In the genomic region with DNA sequence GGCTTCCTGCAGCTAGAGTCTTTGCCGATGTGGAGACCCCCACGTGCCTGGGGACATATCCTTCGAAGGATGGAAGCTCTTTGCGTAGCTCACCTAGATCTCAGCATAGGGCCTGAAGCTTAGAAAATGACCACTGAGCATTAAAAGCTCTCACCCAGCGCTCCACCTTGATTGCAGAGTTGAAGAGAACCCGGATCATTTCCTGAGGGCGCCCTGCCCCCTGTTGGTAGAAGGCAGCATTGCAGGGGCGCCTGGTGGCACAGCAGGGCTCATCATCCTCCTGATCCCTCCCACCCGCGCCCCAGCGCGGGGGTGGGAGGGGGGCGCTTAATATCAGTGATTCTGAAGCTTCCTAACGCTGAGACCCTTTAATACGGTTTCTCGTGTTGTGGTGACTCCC, we compare ENCODE assay signal across 9 mouse cellular contexts. TPM values are rescaled to one million over a fixed set of nuclear protein-coding genes. Genes with fewer than 3 reads are reported as not detected.
DNase-seq lines count a peak whose midpoint lies in the region; ATAC-seq and TF ChIP-seq lines count a peak whose summit lies in the region.
"Had no signal": no experiment of that assay in that cellular context is flagged by ENCODE, and none has a peak within 500 bp of the region (broad histone marks: within the 10 kb centered on the region; RNA-seq: fewer than 3 reads in every experiment).

No protein-coding gene starts in this region.

- H3K9me3 ChIP-seq in intestine, embryonic 14.5 days (ENCODE audit: control insufficient read depth, low read length): no peaks in the 10 kb centered on the region
- H3K9me3 ChIP-seq in intestine, embryonic 15.5 days: no peaks in the 10 kb centered on the region
- H3K9me3 ChIP-seq in ES-E14 (ENCODE audit: control insufficient read depth, insufficient read depth, low read depth, low read length): no peaks in the 10 kb centered on the region
- no peaks in the 10 kb centered on the region for H3K9me3 ChIP-seq in limb, embryonic 11.5 days (ENCODE audit: control insufficient read depth, low read length)
- H3K9me3 ChIP-seq: neural tube, embryonic 12.5 days had no signal

- H3K4me1 ChIP-seq in intestine, embryonic 14.5 days (replicated peaks; ENCODE audit: control insufficient read depth, insufficient read depth, low read length): peaks cover 12% of the 10 kb centered on the region; the same call in 1 of the 2 replicates
- peaks cover 10% of the 10 kb centered on the region for H3K4me1 ChIP-seq in intestine, embryonic 15.5 days (replicated peaks)
- peaks cover 0 to 11% of the 10 kb centered on the region in 2 experiments; a peak in 2 of 4 replicates for H3K4me1 ChIP-seq in ES-E14 (ENCODE audit: control insufficient read depth in 2 of 2, insufficient read depth in 2 of 2, low read length in 2 of 2, poor library complexity in 1 of 2)
- H3K4me1 ChIP-seq in limb, embryonic 11.5 days (ENCODE audit: control insufficient read depth, insufficient read depth, low read length): peaks cover 8% of the 10 kb centered on the region

- H3K4me2 ChIP-seq in intestine, embryonic 14.5 days (ENCODE audit: low read length): no peak overlapping the region; the same call in 1 of the 2 replicates
- H3K4me2 ChIP-seq in intestine, embryonic 15.5 days (replicated peaks): no peak overlapping the region
- H3K4me2 ChIP-seq in limb, embryonic 11.5 days (ENCODE audit: low read depth, severe bottlenecking): no peak overlapping the region
- H3K4me2 ChIP-seq: neural tube, embryonic 12.5 days had no signal

- H3K36me3 ChIP-seq in intestine, embryonic 14.5 days (ENCODE audit: control insufficient read depth, insufficient read depth, low read length): no peaks in the 10 kb centered on the region
- H3K36me3 ChIP-seq in intestine, embryonic 15.5 days: no peaks in the 10 kb centered on the region
- H3K36me3 ChIP-seq in ES-E14 (ENCODE audit: control insufficient read depth, insufficient read depth, low read length, poor library complexity, severe bottlenecking): no peaks in the 10 kb centered on the region
- H3K36me3 ChIP-seq in limb, embryonic 11.5 days (ENCODE audit: control insufficient read depth, insufficient read depth, low read length): no peaks in the 10 kb centered on the region
- H3K36me3 ChIP-seq: neural tube, embryonic 12.5 days had no signal

- H3K4me3 ChIP-seq in intestine, embryonic 14.5 days (ENCODE audit: low read depth, low read length): no peak overlapping the region
- no peak overlapping the region for H3K4me3 ChIP-seq in intestine, embryonic 15.5 days (replicated peaks)
- H3K4me3 ChIP-seq in ES-E14 (ENCODE audit: insufficient read depth in 1 of 2, low read depth in 1 of 2, low read length in 2 of 2, poor library complexity in 1 of 2, severe bottlenecking in 1 of 2): no peak overlapping the region
- no peak overlapping the region for H3K4me3 ChIP-seq in limb, embryonic 11.5 days (ENCODE audit: low read depth, low read length)
- H3K4me3 ChIP-seq: neural tube, embryonic 12.5 days had no signal

- no peak overlapping the region for H3K9ac ChIP-seq in intestine, embryonic 14.5 days (ENCODE audit: low read length)
- H3K9ac ChIP-seq in intestine, embryonic 15.5 days: no peak overlapping the region
- H3K9ac ChIP-seq in ES-E14 (ENCODE audit: insufficient read depth, low read depth, low read length, poor library complexity, severe bottlenecking): no peak overlapping the region
- H3K9ac ChIP-seq in limb, embryonic 11.5 days (ENCODE audit: low read length): no peak overlapping the region
- H3K9ac ChIP-seq: neural tube, embryonic 12.5 days had no signal

- DNase-seq in intestine, embryonic 14.5 days (ENCODE audit: low spot score): peak; percentile 87
- DNase-seq in ES-E14 (ENCODE audit: low read depth, low spot score) (no peak), adipocyte (ENCODE audit: low spot score) (no peak)
- DNase-seq in c-Kit-positive CD71-negative TER-119-negative erythroid progenitor cells, embryonic 14.5 days (ENCODE audit: low read depth): peak; percentile 35
- peak; percentile 31 to 41 for DNase-seq in gastrocnemius, postnatal 4 days (ENCODE audit: low spot score in 2 of 2)
- DNase-seq in limb, embryonic 11.5 days (ENCODE audit: low spot score): peak; percentile 79
- peak; percentile 57 for DNase-seq in ovary, postnatal 36 days (ENCODE audit: low spot score)

- H3K27ac ChIP-seq in intestine, embryonic 14.5 days (ENCODE audit: low read depth): no peak overlapping the region
- no peak overlapping the region for H3K27ac ChIP-seq in intestine, embryonic 15.5 days
- no peak overlapping the region for H3K27ac ChIP-seq in ES-E14 (ENCODE audit: insufficient read depth, low read depth, low read length, poor library complexity, severe bottlenecking)
- H3K27ac ChIP-seq in limb, embryonic 11.5 days (replicated peaks; ENCODE audit: low read depth, low read length): no peak overlapping the region
- H3K27ac ChIP-seq: neural tube, embryonic 12.5 days had no signal

- 15% methylated on average over 16 of the region's 16 CpGs for WGBS in intestine, embryonic 14.5 days
- 15% methylated on average over 16 of the region's 16 CpGs for WGBS in intestine, embryonic 15.5 days
- WGBS in limb, embryonic 11.5 days: 17% methylated on average over 16 of the region's 16 CpGs

- in situ Hi-C loops in ES-E14 (cut with MboI; ENCODE audit: low sequenced_read_pairs in 2 of 2, unreplicated experiment in 2 of 2): loop anchor here in 1 of 2 experiments (25.0 kb wide), 1 partner anchor 285 kb away; no protein-coding TSS in a partner anchor

- no peak for ATAC-seq in intestine, embryonic 14.5 days (replicated peaks; ENCODE audit: low FRiP score, low TSS enrichment, low read depth)
- ATAC-seq in intestine, embryonic 15.5 days: no peak
- ATAC-seq in limb, embryonic 11.5 days (ENCODE audit: insufficient number of reproducible peaks, low FRiP score, low TSS enrichment, low read depth): no peak

- H3K27me3 ChIP-seq in intestine, embryonic 14.5 days (replicated peaks; ENCODE audit: control insufficient read depth, insufficient read depth, low read length): no peaks in the 10 kb centered on the region
- no peaks in the 10 kb centered on the region for H3K27me3 ChIP-seq in intestine, embryonic 15.5 days (replicated peaks)
- no peaks in the 10 kb centered on the region for H3K27me3 ChIP-seq in limb, embryonic 11.5 days (ENCODE audit: control insufficient read depth, insufficient read depth, low read length)
- H3K27me3 ChIP-seq: neural tube, embryonic 12.5 days had no signal

TF ChIP-seq in ES-E14, 5 proteins besides CTCF, POLR2A, EP300 and RAD21:
- TF ChIP-seq CHD2 (IDR thresholded peaks at IDR 0.05; ENCODE audit: low read depth, low read length): no peak
- no peak for TF ChIP-seq ZNF384 (IDR thresholded peaks at IDR 0.05; ENCODE audit: low read depth, low read length)
- TF ChIP-seq HCFC1 (IDR thresholded peaks at IDR 0.05; ENCODE audit: borderline replicate concordance, insufficient read depth, low read length): no peak
- TF ChIP-seq MAFK (IDR thresholded peaks at IDR 0.05; ENCODE audit: insufficient read depth, low read depth, low read length): no peak
- TF ChIP-seq ZC3H11A (IDR thresholded peaks at IDR 0.05; ENCODE audit: borderline replicate concordance, low read depth, low read length): peak; percentile 57; the same call in 1 of the 2 replicates

RNA-seq across cellular contexts. Expression of a gene that starts 16.8 kb away (rescaled TPM):
- polyA plus RNA-seq in intestine, embryonic 14.5 days (2014; fragmentation: Nextera tagmentation; extraction: Ambion mirVana): 162 and 165 TPM in 2 replicates
- 207 and 233 TPM in 2 replicates for polyA plus RNA-seq in intestine, embryonic 15.5 days (2015; fragmentation: Nextera tagmentation; extraction: Ambion mirVana)
- 5.5 and 9.5 TPM in 2 replicates for total RNA-seq in ES-E14 (2012; rRNA removed)
- 10 to 100 TPM; 13.5 to 17.7 TPM for total RNA-seq in gastrocnemius, postnatal 4 days (2021)
- 20.5 and 21.8 TPM in 2 replicates for polyA plus RNA-seq in limb, embryonic 11.5 days (2014; fragmentation: Nextera tagmentation; extraction: Ambion mirVana)

Comparison
In these comparisons a context has a peak if more than half of its experiments do, and no peak if none do; other contexts are left out.
1. DNase-seq: peak in intestine, embryonic 14.5 days (single experiment), c-Kit-positive CD71-negative TER-119-negative erythroid progenitor cells, embryonic 14.5 days (single experiment), gastrocnemius, postnatal 4 days (2 of 2), limb, embryonic 11.5 days (single experiment) and ovary, postnatal 36 days (single experiment); none in ES-E14 (single experiment) and adipocyte (single experiment).